12 mouse cellular contexts compared by ENCODE assay signal in genomic region chr2:45171520-45172173, GRCm38 (mm10). TPM values are rescaled to one million over a fixed set of nuclear protein-coding genes. Genes with fewer than 3 reads are reported as not detected.
DNase-seq lines count a peak whose midpoint lies in the region; ATAC-seq and TF ChIP-seq lines count a peak whose summit lies in the region.
"Had no signal": no experiment of that assay in that cellular context is flagged by ENCODE, and none has a peak within 500 bp of the region (broad histone marks: within the 10 kb centered on the region; RNA-seq: fewer than 3 reads in every experiment).

No protein-coding gene starts in this region.

- TF ChIP-seq EP300 in liver, postnatal 0 days (IDR thresholded peaks at IDR 0.05; ENCODE audit: low read depth) = peak; percentile 83

- WGBS in liver, postnatal 0 days (ENCODE audit: insufficient replicate concordance) = 35% methylated on average over 12 of the region's 12 CpGs
- WGBS in midbrain, embryonic 13.5 days = 55% methylated on average over 12 of the region's 12 CpGs

- ATAC-seq in liver, postnatal 0 days = peak; percentile 94
- ATAC-seq in midbrain, embryonic 13.5 days = peak; percentile 56; the same call in 1 of the 2 replicates
- ATAC-seq: forebrain, embryonic 15.5 days had no signal

- no peaks in the 10 kb centered on the region for H3K36me3 ChIP-seq in liver, postnatal 0 days (replicated peaks; ENCODE audit: insufficient read depth, low read length)
- H3K36me3 ChIP-seq in midbrain, embryonic 13.5 days = no peaks in the 10 kb centered on the region
- H3K36me3 ChIP-seq: forebrain, embryonic 15.5 days; limb, embryonic 12.5 days; neural tube, embryonic 12.5 days had no signal

- no peak for TF ChIP-seq CTCF in layer of hippocampus, adult 2 months (conservative IDR thresholded peaks at IDR 0.05)
- no peak for TF ChIP-seq CTCF in liver, postnatal 0 days (IDR thresholded peaks at IDR 0.05; ENCODE audit: low read depth)

- no peak overlapping the region for H3K9ac ChIP-seq in liver, postnatal 0 days (replicated peaks)
- no peak overlapping the region for H3K9ac ChIP-seq in midbrain, embryonic 13.5 days (replicated peaks)
- H3K9ac ChIP-seq: forebrain, embryonic 15.5 days; limb, embryonic 12.5 days; neural tube, embryonic 12.5 days had no signal

- H3K27me3 ChIP-seq in liver, postnatal 0 days (ENCODE audit: insufficient read depth, low read length) = no peaks in the 10 kb centered on the region
- no peaks in the 10 kb centered on the region for H3K27me3 ChIP-seq in midbrain, embryonic 13.5 days
- H3K27me3 ChIP-seq: forebrain, embryonic 15.5 days; neural tube, embryonic 12.5 days had no signal

- H3K9me3 ChIP-seq in liver, postnatal 0 days (ENCODE audit: low read length) = peaks cover 4% of the 10 kb centered on the region
- 0 out of 2 replicates have a peak, but pooled peaks cover 8% of the 10 kb centered on the region for H3K9me3 ChIP-seq in midbrain, embryonic 13.5 days
- H3K9me3 ChIP-seq: forebrain, embryonic 15.5 days had no signal

- peak overlapping the region; percentile 82 for H3K27ac ChIP-seq in layer of hippocampus, adult 2 months
- peak overlapping the region; percentile 55; the same call in 1 of the 2 replicates for H3K27ac ChIP-seq in liver, postnatal 0 days (ENCODE audit: low read depth)
- H3K27ac ChIP-seq in midbrain, embryonic 13.5 days = no peak overlapping the region
- H3K27ac ChIP-seq: forebrain, embryonic 15.5 days; kidney, postnatal 0 days; limb, embryonic 12.5 days; neural tube, embryonic 12.5 days had no signal

- peak in 1 of 2 experiments; percentile 66 for DNase-seq in layer of hippocampus, adult 2 months (ENCODE audit: low spot score in 2 of 2)
- no peak for DNase-seq in layer of hippocampus, postnatal 10 days (ENCODE audit: low spot score in 2 of 2)
- peak; percentile 66 for DNase-seq in c-Kit-positive CD71-positive TER-119-positive erythroid progenitor cells, embryonic 14.5 days (ENCODE audit: low spot score)
- DNase-seq in liver, postnatal 0 days = peak; percentile 37
- no peak for DNase-seq in cerebellum, postnatal 4 days (ENCODE audit: low spot score in 2 of 2)
- no peak for DNase-seq in T-cell, adult 2 months (ENCODE audit: low spot score)
- DNase-seq: cerebellum, postnatal 25 days had no signal

- H3K4me3 ChIP-seq in layer of hippocampus, adult 2 months = no peak overlapping the region
- no peak overlapping the region for H3K4me3 ChIP-seq in liver, postnatal 0 days (ENCODE audit: low read depth, low read length)
- H3K4me3 ChIP-seq in midbrain, embryonic 13.5 days (replicated peaks) = no peak overlapping the region
- H3K4me3 ChIP-seq: forebrain, embryonic 15.5 days; limb, embryonic 12.5 days; neural tube, embryonic 12.5 days had no signal

- peak overlapping the region; percentile 45 for H3K4me2 ChIP-seq in liver, postnatal 0 days (ENCODE audit: low read depth, low read length)
- no peak overlapping the region for H3K4me2 ChIP-seq in midbrain, embryonic 13.5 days (replicated peaks)
- H3K4me2 ChIP-seq: forebrain, embryonic 15.5 days; limb, embryonic 12.5 days; neural tube, embryonic 12.5 days had no signal

- H3K4me1 ChIP-seq in liver, postnatal 0 days (ENCODE audit: insufficient read depth) = peaks cover 5% of the 10 kb centered on the region
- peaks cover 18% of the 10 kb centered on the region for H3K4me1 ChIP-seq in midbrain, embryonic 13.5 days (replicated peaks)

RNA-seq across cellular contexts. Expression of gene Zeb2, which starts 54.5 kb away (rescaled TPM):
- total RNA-seq in layer of hippocampus, adult 2 months (2021) = 100 to 1,000 TPM; 430 to 443 TPM
- total RNA-seq in layer of hippocampus, postnatal 10 days (2021) = 100 to 1,000 TPM; 351 to 372 TPM
- polyA plus RNA-seq in liver, postnatal 0 days (2015; fragmentation: Nextera tagmentation; extraction: Ambion mirVana) = 8.1 and 8.8 TPM in 2 replicates
- polyA plus RNA-seq in midbrain, embryonic 13.5 days (2015; fragmentation: Nextera tagmentation; extraction: Ambion mirVana) = 38.9 and 50.2 TPM in 2 replicates

Comparison
In these comparisons a context has a peak if more than half of its experiments do, and no peak if none do; other contexts are left out.
1. DNase-seq: peak in c-Kit-positive CD71-positive TER-119-positive erythroid progenitor cells, embryonic 14.5 days (single experiment) and liver, postnatal 0 days (single experiment); none in layer of hippocampus, postnatal 10 days (0 of 2), cerebellum, postnatal 4 days (0 of 2) and T-cell, adult 2 months (single experiment).